Mouse (Mus musculus) CH12.LX (cell line): Measurements from ENCODE around the gene BC048507. TPM values are rescaled to one million over a fixed set of nuclear protein-coding genes. Genes with fewer than 3 reads are reported as not detected.

ENCODE experiments used
- DNase-seq: peaks from one replicate; pipeline ENCODE4 v3.0.0-alpha.2; 2013; ENCODE audit errors: extremely low read depth
- H3K27ac ChIP-seq: 2 replicates; pipeline ENCODE4 v1.5.1; 2012; ENCODE audit warnings: low read depth, mild to moderate bottlenecking, control low read depth, moderate library complexity; ENCODE audit not compliant: insufficient read depth
- H3K27me3 ChIP-seq: replicated peaks from 2 replicates; pipeline ENCODE3; 2012; ENCODE audit warnings: inconsistent platforms
- H3K36me3 ChIP-seq, 2 experiments: replicated peaks in 1 of 2; 2 replicates each; pipeline versions ENCODE3 to v1.6.1; 2012; ENCODE audit warnings: inconsistent platforms in 1 of 2, low read length in 1 of 2, mild to moderate bottlenecking in 1 of 2, mixed read lengths in 1 of 2, moderate library complexity in 1 of 2; ENCODE audit not compliant: control insufficient read depth in 1 of 2, insufficient read depth in 1 of 2
- H3K4me1 ChIP-seq, 2 experiments: 2 replicates each; pipeline ENCODE4 v1.6.1; 2012; ENCODE audit warnings: inconsistent platforms in 1 of 2, moderate library complexity in 1 of 2; ENCODE audit not compliant: insufficient read depth in 2 of 2, control insufficient read depth in 1 of 2
- H3K4me2 ChIP-seq: 2 replicates; pipeline ENCODE4 v1.6.1; 2012; ENCODE audit warnings: low read depth, mild to moderate bottlenecking, control low read depth; ENCODE audit not compliant: poor library complexity, insufficient read depth, severe bottlenecking
- H3K4me3 ChIP-seq, 3 experiments: fragments of 150-350 bp in 1 of 3; sonication (generic) in 1 of 3; replicated peaks in 1 of 3; 2 replicates each; pipeline versions ENCODE3 to v1.5.1; 2011 to 2012; ENCODE audit warnings: low read depth in 2 of 3, low read length in 2 of 3, mild to moderate bottlenecking in 2 of 3, moderate library complexity in 2 of 3, control low read depth in 1 of 3, improper control_type of control experiment in 1 of 3, inconsistent platforms in 1 of 3, mixed read lengths in 1 of 3; ENCODE audit not compliant: poor library complexity in 1 of 3
- H3K79me2 ChIP-seq: replicated peaks from 2 replicates; pipeline ENCODE4 v1.6.1; 2012; ENCODE audit warnings: mild to moderate bottlenecking, moderate library complexity; ENCODE audit not compliant: control insufficient read depth, poor library complexity, insufficient read depth, severe bottlenecking; ENCODE audit errors: extremely low read depth
- H3K9ac ChIP-seq: 2 replicates; pipeline ENCODE4 v1.6.1; 2012; ENCODE audit warnings: low read depth, mild to moderate bottlenecking, control low read depth, moderate library complexity; ENCODE audit not compliant: insufficient read depth
- H3K9me3 ChIP-seq: replicated peaks from 2 replicates; pipeline ENCODE3; 2012; ENCODE audit warnings: low read length, inconsistent platforms, mixed read lengths
- BHLHE40 ChIP-seq: IDR thresholded peaks from 2 replicates; pipeline ENCODE4 v1.6.1; 2011; ENCODE audit warnings: mild to moderate bottlenecking, low read depth, low read length, improper control_type of control experiment
- CHD1 ChIP-seq: IDR thresholded peaks from 2 replicates; pipeline ENCODE4 v1.6.1; 2012; ENCODE audit warnings: low read depth, low read length, improper control_type of control experiment, inconsistent platforms
- CTCF ChIP-seq, 2 experiments: IDR thresholded peaks in 1 of 2; conservative IDR thresholded peaks in 1 of 2; 2 replicates each; pipeline ENCODE4 v1.5.1; 2011 to 2012; ENCODE audit warnings: low read depth in 2 of 2, low read length in 2 of 2, improper control_type of control experiment in 1 of 2, inconsistent platforms in 1 of 2, mild to moderate bottlenecking in 1 of 2, moderate library complexity in 1 of 2
- E2F4 ChIP-seq: IDR thresholded peaks from 2 replicates; pipeline ENCODE4 v1.6.1; 2011; ENCODE audit warnings: low read depth, low read length, improper control_type of control experiment; ENCODE audit not compliant: insufficient replicate concordance
- ELF1 ChIP-seq: IDR thresholded peaks from 2 replicates; pipeline ENCODE4 v1.6.1; 2014; ENCODE audit warnings: low read depth, mild to moderate bottlenecking, inconsistent platforms, low read length, improper control_type of control experiment
- ETS1 ChIP-seq: conservative IDR thresholded peaks from 2 replicates; pipeline ENCODE4 v1.6.1; 2012; ENCODE audit warnings: low read depth, mild to moderate bottlenecking, inconsistent platforms, low read length, improper control_type of control experiment, moderate library complexity
- GABPA ChIP-seq: IDR thresholded peaks from 2 replicates; pipeline ENCODE4 v1.6.1; 2012; ENCODE audit warnings: low read depth, low read length, improper control_type of control experiment, inconsistent platforms; ENCODE audit not compliant: insufficient replicate concordance
- HCFC1 ChIP-seq: IDR thresholded peaks from 2 replicates; pipeline ENCODE4 v1.6.1; 2012; ENCODE audit warnings: low read depth, mild to moderate bottlenecking, inconsistent platforms, low read length, improper control_type of control experiment
- IRF4 ChIP-seq: IDR thresholded peaks from 2 replicates; pipeline ENCODE4 v1.6.1; 2014; ENCODE audit warnings: low read depth, mild to moderate bottlenecking, inconsistent platforms, low read length, improper control_type of control experiment
- JUN ChIP-seq: IDR thresholded peaks from 2 replicates; pipeline ENCODE4 v1.6.1; 2011; ENCODE audit warnings: low read depth, mild to moderate bottlenecking, low read length, improper control_type of control experiment, moderate library complexity; ENCODE audit not compliant: insufficient read depth
- JUND ChIP-seq: conservative IDR thresholded peaks from 2 replicates; pipeline ENCODE4 v1.6.1; 2011; ENCODE audit warnings: low read depth, low read length, improper control_type of control experiment
- KAT2A ChIP-seq: IDR thresholded peaks from 2 replicates; pipeline ENCODE4 v1.6.1; 2012; ENCODE audit warnings: low read length, improper control_type of control experiment, inconsistent platforms; ENCODE audit not compliant: insufficient replicate concordance
- MAX ChIP-seq: IDR thresholded peaks from 2 replicates; pipeline ENCODE4 v1.6.1; 2011; ENCODE audit warnings: low read length, improper control_type of control experiment
- MAZ ChIP-seq: IDR thresholded peaks from 2 replicates; pipeline ENCODE4 v1.6.1; 2012; ENCODE audit warnings: low read depth, mild to moderate bottlenecking, inconsistent platforms, low read length, improper control_type of control experiment, moderate library complexity
- MEF2A ChIP-seq: IDR thresholded peaks from 2 replicates; pipeline ENCODE4 v1.6.1; 2014; ENCODE audit warnings: low read depth, mild to moderate bottlenecking, inconsistent platforms, low read length, improper control_type of control experiment, borderline replicate concordance
- MXI1 ChIP-seq: IDR thresholded peaks from 2 replicates; pipeline ENCODE4 v1.6.1; 2011; ENCODE audit warnings: mild to moderate bottlenecking, low read depth, low read length, improper control_type of control experiment
- MYC ChIP-seq: IDR thresholded peaks from 2 replicates; pipeline ENCODE4 v1.6.1; 2011; ENCODE audit warnings: low read depth, mild to moderate bottlenecking, improper control_type of control experiment, low read length
- NELFE ChIP-seq: IDR thresholded peaks from 2 replicates; pipeline ENCODE4 v1.6.1; 2011; ENCODE audit warnings: low read depth, low read length, improper control_type of control experiment
- NRF1 ChIP-seq: IDR thresholded peaks from 2 replicates; pipeline ENCODE4 v1.6.1; 2014; ENCODE audit warnings: low read depth, mild to moderate bottlenecking, inconsistent platforms, low read length, improper control_type of control experiment, moderate library complexity
- PAX5 ChIP-seq: IDR thresholded peaks from 2 replicates; pipeline ENCODE4 v1.6.1; 2012; ENCODE audit warnings: low read length, inconsistent platforms, mixed read lengths
- POLR2A ChIP-seq: IDR thresholded peaks from 2 replicates; pipeline ENCODE4 v1.6.1; 2011; ENCODE audit warnings: low read depth, mild to moderate bottlenecking, improper control_type of control experiment, low read length
- RAD21 ChIP-seq: IDR thresholded peaks from 2 replicates; pipeline ENCODE4 v1.6.1; 2011; ENCODE audit warnings: low read depth, mild to moderate bottlenecking, low read length, improper control_type of control experiment, moderate library complexity
- SIN3A ChIP-seq: IDR thresholded peaks from 2 replicates; pipeline ENCODE4 v1.6.1; 2012; ENCODE audit warnings: low read length, improper control_type of control experiment, inconsistent platforms
- SMC3 ChIP-seq: IDR thresholded peaks from 2 replicates; pipeline ENCODE4 v1.6.1; 2011; ENCODE audit warnings: low read depth, low read length, improper control_type of control experiment
- TBP ChIP-seq: conservative IDR thresholded peaks from 2 replicates; pipeline ENCODE4 v1.6.1; 2011; ENCODE audit warnings: low read depth, low read length, improper control_type of control experiment
- TCF12 ChIP-seq: IDR thresholded peaks from 2 replicates; pipeline ENCODE4 v1.6.1; 2014; ENCODE audit warnings: low read depth, mild to moderate bottlenecking, inconsistent platforms, low read length, improper control_type of control experiment
- UBTF ChIP-seq: IDR thresholded peaks from 2 replicates; pipeline ENCODE4 v1.6.1; 2012; ENCODE audit warnings: low read depth, mild to moderate bottlenecking, inconsistent platforms, low read length, improper control_type of control experiment, moderate library complexity
- USF2 ChIP-seq: conservative IDR thresholded peaks from 2 replicates; pipeline ENCODE4 v1.6.1; 2011; ENCODE audit warnings: low read depth, low read length, improper control_type of control experiment
- ZC3H11A ChIP-seq: IDR thresholded peaks from 2 replicates; pipeline ENCODE4 v1.6.1; 2012; ENCODE audit warnings: low read depth, mild to moderate bottlenecking, inconsistent platforms, low read length, improper control_type of control experiment
- ZKSCAN1 ChIP-seq: IDR thresholded peaks from 2 replicates; pipeline ENCODE4 v1.6.1; 2012; ENCODE audit warnings: low read depth, inconsistent platforms, low read length, improper control_type of control experiment, borderline replicate concordance
- dilution Hi-C: fragments of 300-500 bp; cut with MboI; formaldehyde crosslinking; loops from 2 replicates; pipeline ENCODE4 v1.14.3; 2020; ENCODE audit warnings: low sequenced_read_pairs; ENCODE audit not compliant: extremely low pct_unique_long_range_greater_than_20kb, extremely low pct_ligation_motif_present
- in situ Hi-C: fragments of 300-500 bp; cut with MboI; formaldehyde crosslinking; loops from 3 replicates; pipeline ENCODE4 v1.14.3; 2019; ENCODE audit warnings: low sequenced_read_pairs, low pct_ligation_motif_present, low pct_unique_long_range_greater_than_20kb, mixed read lengths
- polyA plus RNA-seq: library from polyadenylated mRNA; unstranded; fragments of >175 nt; gene quantifications from 2 replicates; pipeline ENCODE4 v1.2.1, GENCODE M21; 2012; ENCODE audit warnings: low read depth; ENCODE audit not compliant: insufficient read length
- total RNA-seq, 2 experiments: library from RNA; depleted of rRNA; stranded (reverse); fragments of 300-350 nt in 1 of 2; fragments of >200 nt in 1 of 2; gene quantifications; 2 replicates each; pipeline ENCODE4 v1.2.3; 2012 to 2014

BC048507 gene
- total and polyA plus RNA-seq, 3 experiments: not detected

GRCm38 (mm10) chr13:67843775-67844118, 19.4 kb upstream of the BC048507 start:
- H3K27me3 ChIP-seq: peaks cover 16% of the 10 kb centered on the region
- in situ Hi-C loops (no loop called here), dilution Hi-C loops (no loop called here)
- DNase-seq: no peak
- no peak for TF ChIP-seq NELFE
- TF ChIP-seq IRF4: no peak
- no peak for TF ChIP-seq BHLHE40
- TF ChIP-seq KAT2A: no peak
- TF ChIP-seq NRF1: no peak
- no peak for TF ChIP-seq PAX5
- no peak for TF ChIP-seq RAD21
- TF ChIP-seq CTCF (conservative IDR thresholded peaks at IDR 0.05 in 1 of 2, IDR thresholded peaks at IDR 0.05 in 1 of 2; ENCODE audit: low read depth in 2 of 2, low read length in 2 of 2): no peak
- no peak for TF ChIP-seq CHD1
- TF ChIP-seq MEF2A: no peak
- no peak for TF ChIP-seq SMC3
- no peak for TF ChIP-seq TBP
- TF ChIP-seq JUN: no peak
- TF ChIP-seq MYC: no peak
- TF ChIP-seq JUND: no peak
- TF ChIP-seq E2F4: no peak
- no peak for TF ChIP-seq USF2
- H3K27ac ChIP-seq: no peak overlapping the region
- H3K79me2 ChIP-seq: no peaks in the 10 kb centered on the region
- H3K9ac ChIP-seq: no peak overlapping the region
- H3K4me3 ChIP-seq: peak overlapping the region in 2 of 3 experiments; percentile 16 to 18
- H3K4me1 ChIP-seq: peaks cover 4 to 10% of the 10 kb centered on the region in 2 experiments; a peak in 2 of 4 replicates
- no peaks in the 10 kb centered on the region for H3K9me3 ChIP-seq
- H3K4me2 ChIP-seq: peak overlapping the region; percentile 64
- H3K36me3 ChIP-seq: no peaks in the 10 kb centered on the region

DNA sequence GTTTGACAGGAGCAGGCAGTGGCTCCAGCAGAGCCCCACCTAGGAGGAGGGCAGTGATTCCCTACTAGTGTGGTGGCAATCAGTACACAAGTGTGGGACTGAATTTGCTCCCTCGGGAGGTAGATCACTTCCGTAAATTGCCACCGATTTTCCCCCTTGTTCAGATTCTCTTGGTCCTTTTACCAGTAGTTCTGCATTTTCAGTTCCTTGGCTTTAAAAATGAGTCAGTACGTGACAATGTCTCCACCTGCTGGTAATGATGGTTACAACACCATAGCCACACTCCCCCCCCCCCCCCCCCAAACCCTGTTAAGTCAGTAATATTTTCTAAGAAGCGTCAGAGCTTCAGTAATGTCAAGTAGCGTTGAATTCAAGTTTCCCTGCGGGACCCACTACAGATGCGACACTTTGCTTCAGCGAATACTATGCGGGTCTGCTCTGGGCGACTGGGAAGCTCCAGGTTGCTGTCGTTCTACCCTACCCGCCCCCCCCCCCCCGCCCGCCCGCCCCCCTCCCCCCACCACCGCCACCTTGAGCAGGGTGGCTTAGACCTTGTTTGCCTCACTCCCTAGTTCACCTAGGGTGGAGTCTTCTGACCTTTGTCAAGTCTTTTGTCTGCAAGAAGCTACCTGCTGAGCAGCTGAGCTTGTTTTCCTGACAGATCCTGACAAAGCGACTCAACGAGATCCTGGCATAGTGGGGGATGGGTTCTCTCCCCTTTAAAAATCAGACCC, 18.8 kb upstream of the BC048507 start:
- H3K9ac ChIP-seq: no peak overlapping the region
- H3K4me3 ChIP-seq: peak overlapping the region in 2 of 3 experiments; percentile 23 to 35
- H3K36me3 ChIP-seq: no peaks in the 10 kb centered on the region
- peaks cover 13% of the 10 kb centered on the region for H3K27me3 ChIP-seq
- H3K27ac ChIP-seq: no peak overlapping the region
- no peaks in the 10 kb centered on the region for H3K9me3 ChIP-seq
- H3K4me1 ChIP-seq: peaks cover 4 to 10% of the 10 kb centered on the region in 2 experiments; a peak in 2 of 4 replicates
- dilution Hi-C loops (no loop called here), in situ Hi-C loops (no loop called here)
- H3K4me2 ChIP-seq: peak overlapping the region; percentile 64
- DNase-seq: peak; percentile 83
- H3K79me2 ChIP-seq: no peaks in the 10 kb centered on the region
- TF ChIP-seq ETS1: no peak
- no peak for TF ChIP-seq ZKSCAN1
- TF ChIP-seq CTCF (conservative IDR thresholded peaks at IDR 0.05 in 1 of 2, IDR thresholded peaks at IDR 0.05 in 1 of 2; ENCODE audit: low read depth in 2 of 2, low read length in 2 of 2): peak; percentile 21 to 71; a peak in 2 of 4 replicates
- no peak for TF ChIP-seq NRF1
- no peak for TF ChIP-seq BHLHE40
- 0 out of 2 replicates have a peak, but pooled peaks have one; percentile 39 for TF ChIP-seq MAZ
- TF ChIP-seq MEF2A: no peak; the same call in 1 of the 2 replicates
- no peak for TF ChIP-seq MAX
- no peak for TF ChIP-seq SIN3A
- peak; percentile 44; the same call in 1 of the 2 replicates for TF ChIP-seq ELF1
- TF ChIP-seq MXI1: no peak
- no peak for TF ChIP-seq GABPA
- TF ChIP-seq POLR2A: no peak
- no peak for TF ChIP-seq MYC
- no peak for TF ChIP-seq UBTF
- no peak for TF ChIP-seq KAT2A
- peak; percentile 73 for TF ChIP-seq RAD21
- TF ChIP-seq ZC3H11A: no peak; the same call in 1 of the 2 replicates
- TF ChIP-seq HCFC1: 0 out of 2 replicates have a peak, but pooled peaks have one; percentile 28
- peak; percentile 57; the same call in 1 of the 2 replicates for TF ChIP-seq TBP
- TF ChIP-seq SMC3: peak; percentile 47
- TF ChIP-seq TCF12: 0 out of 2 replicates have a peak, but pooled peaks have one; percentile 5
- TF ChIP-seq CHD1: no peak
